Mouse (Mus musculus): ENCODE results near the gene Ppm1b. TPM values are rescaled to one million over a fixed set of nuclear protein-coding genes. Genes with fewer than 3 reads are reported as not detected.
"Not testable (repeated sequence)": the region's sequence is repeated elsewhere in the genome, so short reads cannot be mapped to it uniquely, and the experiment has no call there.

Ppm1b gene
- polyA plus RNA-seq (2014; fragmentation: Nextera tagmentation; extraction: Ambion mirVana): 98.5 and 100 TPM in 2 replicates

- Histone ChIP-seq H3K4me1 (ENCODE audit: control insufficient read depth, insufficient read depth, low read length) (peaks cover 16% of the 10 kb centered on the region), H3K4me3 (ENCODE audit: low read depth, low read length) (peak within 1 kb of the TSS; percentile 99), H3K9me3 (ENCODE audit: control insufficient read depth, low read length) (no peaks in the 10 kb centered on the region), H3K36me3 (ENCODE audit: control insufficient read depth, insufficient read depth, low read length) (no peaks in the 10 kb centered on the region), H3K4me2 (ENCODE audit: low read depth) (peak within 1 kb of the TSS; percentile 39), H3K27me3 (ENCODE audit: control insufficient read depth, insufficient read depth, low read length) (no peaks in the 10 kb centered on the region), H3K9ac (ENCODE audit: low read length) (0 out of 2 replicates have a peak within 1 kb of the TSS, but pooled peaks have one; percentile 1), H3K27ac (ENCODE audit: low read depth, low read length) (peak within 1 kb of the TSS; percentile 65)
- DNase-seq (ENCODE audit: low spot score): no peak
- no peak for ATAC-seq (ENCODE audit: insufficient read depth, low FRiP score, low TSS enrichment)
- 34% methylated on average over 9 of the region's 9 CpGs for WGBS
These were observed at the start of gene Ppm1b for GRCm38 (mm10) chr17:84956441-84956840. Ppm1b (plus strand) TSS chr17:84956741.

GRCm38 (mm10) chr17:84921666-84922376, 34.7 kb upstream of the Ppm1b start:
- 90% methylated on average over 19 of the region's 19 CpGs for WGBS
- DNase-seq (ENCODE audit: low spot score): no peak
- no peaks in the 10 kb centered on the region for H3K36me3 ChIP-seq (ENCODE audit: control insufficient read depth, insufficient read depth, low read length)
- no peak overlapping the region for H3K27ac ChIP-seq (ENCODE audit: low read depth, low read length)
- H3K27me3 ChIP-seq (ENCODE audit: control insufficient read depth, insufficient read depth, low read length): no peaks in the 10 kb centered on the region
- no peak for ATAC-seq (ENCODE audit: insufficient read depth, low FRiP score, low TSS enrichment)
- H3K9me3 ChIP-seq (ENCODE audit: control insufficient read depth, low read length): no peaks in the 10 kb centered on the region
- no peaks in the 10 kb centered on the region for H3K4me1 ChIP-seq (ENCODE audit: control insufficient read depth, insufficient read depth, low read length)
- H3K9ac ChIP-seq (ENCODE audit: low read length): no peak overlapping the region
- no peak overlapping the region for H3K4me3 ChIP-seq (ENCODE audit: low read depth, low read length)
- H3K4me2 ChIP-seq (ENCODE audit: low read depth): no peak overlapping the region

GRCm38 (mm10) chr17:84924779-84925178, 31.8 kb upstream of the Ppm1b start:
- ATAC-seq (ENCODE audit: insufficient read depth, low FRiP score, low TSS enrichment) (no peak), DNase-seq (ENCODE audit: low spot score) (no peak)
- H3K4me2 ChIP-seq (ENCODE audit: low read depth): no peak overlapping the region
- no peak overlapping the region for H3K9ac ChIP-seq (ENCODE audit: low read length)
- no peak overlapping the region for H3K27ac ChIP-seq (ENCODE audit: low read depth, low read length)
- no peaks in the 10 kb centered on the region for H3K4me1 ChIP-seq (ENCODE audit: control insufficient read depth, insufficient read depth, low read length)
- WGBS: 93% methylated on average over 5 of the region's 5 CpGs
- no peaks in the 10 kb centered on the region for H3K27me3 ChIP-seq (ENCODE audit: control insufficient read depth, insufficient read depth, low read length)
- no peaks in the 10 kb centered on the region for H3K9me3 ChIP-seq (ENCODE audit: control insufficient read depth, low read length)
- no peaks in the 10 kb centered on the region for H3K36me3 ChIP-seq (ENCODE audit: control insufficient read depth, insufficient read depth, low read length)
- H3K4me3 ChIP-seq (ENCODE audit: low read depth, low read length): no peak overlapping the region

- 59% methylated on average over 5 of the region's 5 CpGs for WGBS
- no peak for ATAC-seq (ENCODE audit: insufficient read depth, low FRiP score, low TSS enrichment)
These were observed 30.3 kb upstream of the Ppm1b start for GRCm38 (mm10) chr17:84926233-84926632.

GRCm38 (mm10) chr17:84927580-84927979, 29.0 kb upstream of the Ppm1b start:
- Histone ChIP-seq H3K4me3 (ENCODE audit: low read depth, low read length) (no peak overlapping the region), H3K36me3 (ENCODE audit: control insufficient read depth, insufficient read depth, low read length) (no peaks in the 10 kb centered on the region), H3K4me1 (ENCODE audit: control insufficient read depth, insufficient read depth, low read length) (no peaks in the 10 kb centered on the region), H3K27ac (ENCODE audit: low read depth, low read length) (no peak overlapping the region), H3K9ac (ENCODE audit: low read length) (no peak overlapping the region), H3K27me3 (ENCODE audit: control insufficient read depth, insufficient read depth, low read length) (no peaks in the 10 kb centered on the region), H3K9me3 (ENCODE audit: control insufficient read depth, low read length) (no peaks in the 10 kb centered on the region), H3K4me2 (ENCODE audit: low read depth) (no peak overlapping the region)
- DNase-seq (ENCODE audit: low spot score) (no peak), ATAC-seq (ENCODE audit: insufficient read depth, low FRiP score, low TSS enrichment) (no peak)
- 68% methylated on average over 5 of the region's 5 CpGs for WGBS

More at GRCm38 (mm10) chr17:84926233-84926632, 30.3 kb upstream of the Ppm1b start:
- H3K27me3 ChIP-seq (ENCODE audit: control insufficient read depth, insufficient read depth, low read length): no peaks in the 10 kb centered on the region
- H3K27ac ChIP-seq (ENCODE audit: low read depth, low read length): no peak overlapping the region
- no peak for DNase-seq (ENCODE audit: low spot score)
- H3K4me1 ChIP-seq (ENCODE audit: control insufficient read depth, insufficient read depth, low read length): no peaks in the 10 kb centered on the region
- no peak overlapping the region for H3K9ac ChIP-seq (ENCODE audit: low read length)
- no peaks in the 10 kb centered on the region for H3K36me3 ChIP-seq (ENCODE audit: control insufficient read depth, insufficient read depth, low read length)
- no peak overlapping the region for H3K4me2 ChIP-seq (ENCODE audit: low read depth)
- H3K9me3 ChIP-seq (ENCODE audit: control insufficient read depth, low read length): no peaks in the 10 kb centered on the region
- no peak overlapping the region for H3K4me3 ChIP-seq (ENCODE audit: low read depth, low read length)

GRCm38 (mm10) chr17:84932943-84933342, 23.6 kb upstream of the Ppm1b start:
- Histone ChIP-seq H3K9me3 (ENCODE audit: control insufficient read depth, low read length) (no peaks in the 10 kb centered on the region), H3K27ac (ENCODE audit: low read depth, low read length) (no peak overlapping the region), H3K27me3 (ENCODE audit: control insufficient read depth, insufficient read depth, low read length) (no peaks in the 10 kb centered on the region), H3K4me2 (ENCODE audit: low read depth) (no peak overlapping the region), H3K4me1 (ENCODE audit: control insufficient read depth, insufficient read depth, low read length) (no peaks in the 10 kb centered on the region), H3K36me3 (ENCODE audit: control insufficient read depth, insufficient read depth, low read length) (no peaks in the 10 kb centered on the region), H3K4me3 (ENCODE audit: low read depth, low read length) (no peak overlapping the region), H3K9ac (ENCODE audit: low read length) (no peak overlapping the region)
- WGBS: 94% methylated on average over 7 of the region's 7 CpGs
- ATAC-seq (ENCODE audit: insufficient read depth, low FRiP score, low TSS enrichment) (no peak), DNase-seq (ENCODE audit: low spot score) (no peak)

- H3K9ac ChIP-seq (ENCODE audit: low read length): no peak overlapping the region
These were observed 22.6 kb upstream of the Ppm1b start for GRCm38 (mm10) chr17:84933968-84934367.

GRCm38 (mm10) chr17:84935620-84936019, 20.9 kb upstream of the Ppm1b start:
- H3K36me3 ChIP-seq (ENCODE audit: control insufficient read depth, insufficient read depth, low read length); H3K4me2 ChIP-seq (ENCODE audit: low read depth); H3K9me3 ChIP-seq (ENCODE audit: control insufficient read depth, low read length); H3K9ac ChIP-seq (ENCODE audit: low read length); ATAC-seq (ENCODE audit: insufficient read depth, low FRiP score, low TSS enrichment); H3K4me1 ChIP-seq (ENCODE audit: control insufficient read depth, insufficient read depth, low read length); H3K27me3 ChIP-seq (ENCODE audit: control insufficient read depth, insufficient read depth, low read length); H3K27ac ChIP-seq (ENCODE audit: low read depth, low read length); DNase-seq (ENCODE audit: low spot score); H3K4me3 ChIP-seq (ENCODE audit: low read depth, low read length): not testable (repeated sequence)
- 74% methylated on average over 4 of the region's 4 CpGs for WGBS

More at GRCm38 (mm10) chr17:84933968-84934367, 22.6 kb upstream of the Ppm1b start:
- H3K4me3 ChIP-seq (ENCODE audit: low read depth, low read length): no peak overlapping the region
- H3K9me3 ChIP-seq (ENCODE audit: control insufficient read depth, low read length): peaks cover 3% of the 10 kb centered on the region; the same call in 1 of the 2 replicates
- ATAC-seq (ENCODE audit: insufficient read depth, low FRiP score, low TSS enrichment): no peak
- 74% methylated on average over 5 of the region's 5 CpGs for WGBS
- H3K27ac ChIP-seq (ENCODE audit: low read depth, low read length): no peak overlapping the region
- H3K36me3 ChIP-seq (ENCODE audit: control insufficient read depth, insufficient read depth, low read length): no peaks in the 10 kb centered on the region
- no peak for DNase-seq (ENCODE audit: low spot score)
- H3K27me3 ChIP-seq (ENCODE audit: control insufficient read depth, insufficient read depth, low read length): no peaks in the 10 kb centered on the region
- H3K4me2 ChIP-seq (ENCODE audit: low read depth): no peak overlapping the region
- no peaks in the 10 kb centered on the region for H3K4me1 ChIP-seq (ENCODE audit: control insufficient read depth, insufficient read depth, low read length)

GRCm38 (mm10) chr17:84936301-84936700, 20.2 kb upstream of the Ppm1b start:
- Histone ChIP-seq H3K4me1 (ENCODE audit: control insufficient read depth, insufficient read depth, low read length) (no peaks in the 10 kb centered on the region), H3K27ac (ENCODE audit: low read depth, low read length) (no peak overlapping the region), H3K4me2 (ENCODE audit: low read depth) (no peak overlapping the region), H3K4me3 (ENCODE audit: low read depth, low read length) (no peak overlapping the region), H3K27me3 (ENCODE audit: control insufficient read depth, insufficient read depth, low read length) (no peaks in the 10 kb centered on the region), H3K9me3 (ENCODE audit: control insufficient read depth, low read length) (peaks cover 3% of the 10 kb centered on the region; the same call in 1 of the 2 replicates), H3K9ac (ENCODE audit: low read length) (no peak overlapping the region), H3K36me3 (ENCODE audit: control insufficient read depth, insufficient read depth, low read length) (no peaks in the 10 kb centered on the region)
- no peak for DNase-seq (ENCODE audit: low spot score)
- no peak for ATAC-seq (ENCODE audit: insufficient read depth, low FRiP score, low TSS enrichment)
- WGBS: 57% methylated on average over 9 of the region's 9 CpGs

Measured in neural tube, embryonic 11.5 days (tissue).